Mouse (Mus musculus): ENCODE measurements around the gene Tex16.

Tex16 gene

GRCm38 (mm10) chrX:112010707-112011106, at the start of gene Tex16:
Gene Tex16 (plus strand): TSS chrX:112011007.
- DNase-seq (ENCODE audit: low spot score in 2 of 2) = no peak

GRCm38 (mm10) chrX:111999661-112000060, 11.1 kb upstream of the Tex16 start:
- no peak for DNase-seq (ENCODE audit: low spot score in 2 of 2)
